Mouse (Mus musculus) liver, postnatal 0 days (tissue): ENCODE results near the gene Gm3336. TPM values are rescaled to one million over a fixed set of nuclear protein-coding genes. Genes with fewer than 3 reads are reported as not detected.

Experiments used
- ATAC-seq: fragments of 200-750 bp; cut with Nextera tagmentation; 2 replicates; pipeline ENCODE4 v1.8.0; 2017; ENCODE audit warnings: mild to moderate bottlenecking, moderate library complexity
- DNase-seq: peaks from one replicate; pipeline ENCODE4 v3.0.0-alpha.2; 2016
- H3K27ac ChIP-seq: fragments of 300-500 bp; sonication (generic); 2 replicates; pipeline ENCODE4 v1.5.1; 2014; ENCODE audit warnings: antibody characterized with exemption, moderate library complexity, mild to moderate bottlenecking, low read depth
- H3K27me3 ChIP-seq: fragments of 300-500 bp; sonication (generic); 2 replicates; pipeline ENCODE4 v1.6.1; 2014; ENCODE audit warnings: low read length, control low read depth, mixed read lengths; ENCODE audit not compliant: insufficient read depth
- H3K36me3 ChIP-seq: fragments of 300-500 bp; sonication (generic); replicated peaks from 2 replicates; pipeline ENCODE4 v1.6.1; 2014; ENCODE audit warnings: mild to moderate bottlenecking, control low read depth, low read length, moderate library complexity, mixed read lengths; ENCODE audit not compliant: insufficient read depth
- H3K4me1 ChIP-seq: fragments of 300-500 bp; sonication (generic); 2 replicates; pipeline ENCODE4 v1.6.1; 2014; ENCODE audit warnings: antibody characterized with exemption, mild to moderate bottlenecking, control low read depth; ENCODE audit not compliant: insufficient read depth
- H3K4me2 ChIP-seq: fragments of 300-500 bp; sonication (generic); 2 replicates; pipeline ENCODE4 v1.6.1; 2014; ENCODE audit warnings: low read depth, mild to moderate bottlenecking, low read length, moderate library complexity, mixed read lengths
- H3K4me3 ChIP-seq: fragments of 300-500 bp; sonication (generic); 2 replicates; pipeline ENCODE4 v1.5.1; 2014; ENCODE audit warnings: low read depth, low read length
- H3K9ac ChIP-seq: fragments of 300-500 bp; sonication (generic); replicated peaks from 2 replicates; pipeline ENCODE4 v1.6.1; 2014; ENCODE audit warnings: mild to moderate bottlenecking, moderate library complexity
- H3K9me3 ChIP-seq: fragments of 300-500 bp; sonication (generic); 2 replicates; pipeline ENCODE4 v1.6.1; 2016; ENCODE audit warnings: mild to moderate bottlenecking, control low read depth, low read length, mixed read lengths
- CTCF ChIP-seq: sonication (generic); IDR thresholded peaks from 2 replicates; pipeline ENCODE4 v1.5.1; 2016; ENCODE audit warnings: antibody characterized with exemption, low read depth
- EP300 ChIP-seq: IDR thresholded peaks from 2 replicates; pipeline ENCODE4 v1.6.1; 2016; ENCODE audit warnings: antibody characterized with exemption, low read depth, mild to moderate bottlenecking
- WGBS: fragments of 180-500 bp; shearing (Covaris S2); extraction: QIAGEN DNeasy Blood & Tissue Kit; methylation state at CpG from one replicate; pipeline ENCODE4 v1.1.7; 2014; ENCODE audit not compliant: insufficient replicate concordance; 5-methylcytosine and 5-hydroxymethylcytosine counted together
- polyA plus RNA-seq: library from polyadenylated mRNA; unstranded; fragments of >200 nt; fragmentation: Nextera tagmentation; extraction: Ambion mirVana; gene quantifications from 2 replicates; pipeline ENCODE4 v1.2.1, GENCODE M21; 2015

The Gm3336 gene
- polyA plus RNA-seq, 1 experiment from 2014 or later: 0.22 TPM

- ATAC-seq (no peak), DNase-seq (no peak)
- H3K36me3 ChIP-seq: no peaks in the 10 kb centered on the region
- peaks cover 42% of the 10 kb centered on the region for H3K27me3 ChIP-seq
- H3K4me1 ChIP-seq: peaks cover 14% of the 10 kb centered on the region
- no peaks in the 10 kb centered on the region for H3K9me3 ChIP-seq
- TF ChIP-seq CTCF (no peak), EP300 (no peak)
- no peak overlapping the region for H3K27ac ChIP-seq
- H3K4me3 ChIP-seq: no peak overlapping the region
- WGBS: 62% methylated on average over 11 of the region's 11 CpGs
- no peak overlapping the region for H3K4me2 ChIP-seq
- H3K9ac ChIP-seq: no peak overlapping the region
Observed at GRCm38 (mm10) chr8:70742176-70742575, 23.8 kb downstream of the Gm3336 start.

GRCm38 (mm10) chr8:70742981-70743655, 24.8 kb downstream of the Gm3336 start:
- Histone ChIP-seq H3K4me2 (peak overlapping the region; percentile 64), H3K4me1 (peaks cover 14% of the 10 kb centered on the region), H3K9me3 (no peaks in the 10 kb centered on the region), H3K27me3 (peaks cover 42% of the 10 kb centered on the region), H3K9ac (no peak overlapping the region), H3K27ac (no peak overlapping the region), H3K4me3 (peak overlapping the region; percentile 27; the same call in 1 of the 2 replicates), H3K36me3 (no peaks in the 10 kb centered on the region)
- ATAC-seq (0 out of 2 replicates have a peak, but pooled peaks have one; percentile 12), DNase-seq (no peak)
- WGBS: 10% methylated on average over 37 of the region's 38 CpGs
- no peak for TF ChIP-seq EP300

- peaks cover 42% of the 10 kb centered on the region for H3K27me3 ChIP-seq
- peak; percentile 64 for DNase-seq
Observed at GRCm38 (mm10) chr8:70743656-70744590, 25.6 kb downstream of the Gm3336 start.

DNA sequence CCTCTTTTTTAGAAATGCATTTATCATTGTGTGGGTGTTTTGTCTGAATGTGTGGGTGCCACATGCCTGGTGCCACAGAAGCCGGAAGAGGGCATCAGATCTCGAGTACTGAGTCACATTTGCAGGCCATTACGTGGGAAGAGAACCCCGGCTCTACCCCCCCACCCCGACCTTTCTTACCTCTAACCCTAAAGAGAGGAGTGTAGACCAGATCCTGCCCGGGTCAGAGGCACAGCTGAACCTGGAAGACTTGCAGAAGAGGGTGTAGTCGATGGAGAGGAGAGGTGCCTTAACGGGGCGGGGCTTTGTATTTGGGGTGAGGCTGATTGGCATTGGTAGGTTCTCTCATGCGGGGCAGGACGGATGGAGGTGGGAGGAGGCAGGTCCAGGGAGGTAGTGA, 26.5 kb downstream of the Gm3336 start:
- Histone ChIP-seq H3K36me3 (no peaks in the 10 kb centered on the region), H3K4me1 (peaks cover 15% of the 10 kb centered on the region), H3K27me3 (peaks cover 46% of the 10 kb centered on the region), H3K27ac (no peak overlapping the region), H3K9me3 (no peaks in the 10 kb centered on the region), H3K4me2 (no peak overlapping the region), H3K9ac (no peak overlapping the region), H3K4me3 (no peak overlapping the region)
- ATAC-seq: no peak
- 44% methylated on average over 11 of the region's 11 CpGs for WGBS
- TF ChIP-seq CTCF (no peak), EP300 (no peak)
- no peak for DNase-seq

More at GRCm38 (mm10) chr8:70743656-70744590, 25.6 kb downstream of the Gm3336 start:
- WGBS: 6% methylated on average over 48 of the region's 48 CpGs
- Histone ChIP-seq H3K4me2 (peak overlapping the region; percentile 64), H3K9ac (peak overlapping the region; percentile 53), H3K9me3 (no peaks in the 10 kb centered on the region), H3K4me3 (peak overlapping the region; percentile 27), H3K4me1 (peaks cover 14% of the 10 kb centered on the region), H3K36me3 (no peaks in the 10 kb centered on the region), H3K27ac (no peak overlapping the region)
- ATAC-seq: peak; percentile 77
- TF ChIP-seq EP300: no peak
- TF ChIP-seq CTCF: no peak

GRCm38 (mm10) chr8:70745691-70746220, 27.4 kb downstream of the Gm3336 start:
- ATAC-seq: no peak
- no peak for DNase-seq
- 61% methylated on average over 19 of the region's 19 CpGs for WGBS
- peaks cover 46% of the 10 kb centered on the region for H3K27me3 ChIP-seq
- no peak overlapping the region for H3K4me3 ChIP-seq
- H3K4me2 ChIP-seq: no peak overlapping the region
- no peak overlapping the region for H3K9ac ChIP-seq
- H3K4me1 ChIP-seq: peaks cover 17% of the 10 kb centered on the region
- H3K27ac ChIP-seq: no peak overlapping the region
- H3K36me3 ChIP-seq: no peaks in the 10 kb centered on the region
- no peaks in the 10 kb centered on the region for H3K9me3 ChIP-seq
- TF ChIP-seq EP300: no peak
- no peak for TF ChIP-seq CTCF

DNA sequence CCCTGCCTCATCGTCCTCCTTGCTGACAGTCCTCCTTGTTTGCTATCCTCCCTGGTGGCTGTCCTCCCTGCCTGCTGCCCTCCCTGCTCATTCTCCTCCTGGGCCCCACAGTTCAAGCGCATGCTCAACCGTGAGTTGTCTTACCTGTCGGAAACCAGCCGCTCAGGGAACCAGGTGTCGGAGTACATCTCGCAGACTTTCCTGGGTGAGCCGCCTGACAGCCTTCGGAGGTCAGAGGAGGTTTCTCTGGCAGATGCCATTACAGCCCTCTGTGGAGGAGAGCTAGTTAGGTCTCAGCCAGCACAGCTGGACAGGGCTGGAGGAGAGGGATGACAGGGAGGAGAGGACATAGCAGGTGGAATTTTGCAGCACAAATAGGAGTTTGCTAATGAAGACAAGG, 28.3 kb downstream of the Gm3336 start:
- TF ChIP-seq EP300 (no peak), CTCF (no peak)
- WGBS: 71% methylated on average over 9 of the region's 9 CpGs
- H3K4me1 ChIP-seq: peaks cover 17% of the 10 kb centered on the region
- H3K4me3 ChIP-seq: no peak overlapping the region
- no peak overlapping the region for H3K9ac ChIP-seq
- ATAC-seq: no peak
- no peak overlapping the region for H3K27ac ChIP-seq
- H3K4me2 ChIP-seq: no peak overlapping the region
- DNase-seq: no peak
- H3K36me3 ChIP-seq: no peaks in the 10 kb centered on the region
- H3K9me3 ChIP-seq: no peaks in the 10 kb centered on the region
- H3K27me3 ChIP-seq: peaks cover 46% of the 10 kb centered on the region
